In genomic region chr10:69936443-69937067, GRCm38 (mm10) we compare ENCODE assay signal across 12 mouse cellular contexts.
"Had no signal": no experiment of that assay in that cellular context is flagged by ENCODE, and none has a peak within 500 bp of the region (broad histone marks: within the 10 kb centered on the region; RNA-seq: fewer than 3 reads in every experiment).

No protein-coding gene starts in this region.

- ATAC-seq: lung, postnatal 0 days; midbrain, embryonic 13.5 days had no signal

- H3K9ac ChIP-seq: liver, embryonic 15.5 days; midbrain, embryonic 13.5 days had no signal

- H3K4me1 ChIP-seq: limb, embryonic 10.5 days; liver, embryonic 15.5 days had no signal

- H3K4me2 ChIP-seq: liver, embryonic 11.5 days; liver, embryonic 15.5 days; midbrain, embryonic 13.5 days had no signal

- H3K27me3 ChIP-seq: liver, embryonic 15.5 days; midbrain, embryonic 13.5 days had no signal

- DNase-seq: lung, adult 2 months; lung, postnatal 36 days; right cerebral cortex, adult 18-20 months; right cerebral cortex, postnatal 25 days; thymus, adult 18-20 months; thymus, postnatal 14 days had no signal

- H3K9me3 ChIP-seq: limb, embryonic 10.5 days; liver, embryonic 15.5 days; midbrain, embryonic 13.5 days had no signal

- H3K4me3 ChIP-seq: left cerebral cortex, adult 2 months; limb, embryonic 10.5 days; liver, embryonic 15.5 days; midbrain, embryonic 13.5 days had no signal

- H3K27ac ChIP-seq: left cerebral cortex, adult 2 months; limb, embryonic 10.5 days; liver, embryonic 15.5 days; midbrain, embryonic 13.5 days had no signal
